Mouse (Mus musculus) left cerebral cortex, adult 8-10 months (tissue): ENCODE results near the gene Mthfd1l. TPM values are rescaled to one million over a fixed set of nuclear protein-coding genes. Genes with fewer than 3 reads are reported as not detected.
A peak's percentile ranks its signal among the peaks of the same experiment; 100 is the strongest.

ENCODE experiments used
- DNase-seq, 2 experiments: peaks; one replicate each; pipeline ENCODE4 v3.0.0; 2022; ENCODE audit warnings: low spot score in 2 of 2
- total RNA-seq, 4 experiments: library from RNA; stranded (reverse); gene quantifications; 2 replicates each; pipeline ENCODE4 v1.2.4; 2022

Gene Mthfd1l
- total RNA-seq, 4 experiments from 2014 or later, result 10.7 to 14.4 (median 12.5) TPM

GRCm38 (mm10) chr10:3976623-3977010, 3.7 kb downstream of the Mthfd1l start:
- no peak for DNase-seq

- DNase-seq, result no peak
Measured at GRCm38 (mm10) chr10:3978326-3978725, 5.4 kb downstream of the Mthfd1l start.

DNA sequence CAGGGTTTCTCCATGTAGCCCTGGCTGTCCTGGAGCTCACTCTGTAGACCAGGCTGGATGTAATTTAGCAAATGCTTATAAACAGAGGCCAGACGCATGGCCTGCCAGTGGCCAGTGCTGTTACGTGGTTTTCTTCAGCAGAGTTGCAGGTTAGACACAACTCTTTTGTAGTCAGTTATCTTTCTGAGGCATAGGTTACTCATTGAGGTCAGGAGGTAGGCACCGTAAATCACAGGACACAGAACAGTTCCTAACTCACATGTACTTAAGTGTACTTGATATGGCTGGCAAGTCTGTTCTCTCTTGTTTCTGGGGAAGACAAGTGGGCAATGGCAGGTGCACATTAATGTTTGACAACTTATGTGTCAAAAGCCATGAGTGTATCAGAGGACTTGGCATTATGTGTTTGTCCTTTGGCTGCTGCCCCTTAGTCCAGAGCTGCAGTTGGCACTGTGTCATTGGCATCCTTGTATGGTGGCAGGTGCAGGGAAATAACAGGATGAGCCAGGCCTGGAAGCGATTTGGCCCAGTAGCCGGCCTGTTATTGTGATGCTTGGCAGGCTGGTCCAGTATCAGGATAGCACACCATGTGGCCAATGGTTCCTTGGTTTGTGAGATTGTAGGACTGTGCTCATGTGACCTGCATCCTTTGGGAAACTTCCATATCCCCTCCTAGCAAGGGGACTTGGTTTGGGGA, 6.0 kb downstream of the Mthfd1l start:
- no peak for DNase-seq

- DNase-seq, result no peak
Measured at GRCm38 (mm10) chr10:3980231-3980630, 7.3 kb downstream of the Mthfd1l start.

- no peak for DNase-seq
Measured at GRCm38 (mm10) chr10:3990295-3990883, 17.5 kb downstream of the Mthfd1l start.

- DNase-seq, result no peak
Measured at GRCm38 (mm10) chr10:3993365-3994102, 20.6 kb downstream of the Mthfd1l start.

DNA sequence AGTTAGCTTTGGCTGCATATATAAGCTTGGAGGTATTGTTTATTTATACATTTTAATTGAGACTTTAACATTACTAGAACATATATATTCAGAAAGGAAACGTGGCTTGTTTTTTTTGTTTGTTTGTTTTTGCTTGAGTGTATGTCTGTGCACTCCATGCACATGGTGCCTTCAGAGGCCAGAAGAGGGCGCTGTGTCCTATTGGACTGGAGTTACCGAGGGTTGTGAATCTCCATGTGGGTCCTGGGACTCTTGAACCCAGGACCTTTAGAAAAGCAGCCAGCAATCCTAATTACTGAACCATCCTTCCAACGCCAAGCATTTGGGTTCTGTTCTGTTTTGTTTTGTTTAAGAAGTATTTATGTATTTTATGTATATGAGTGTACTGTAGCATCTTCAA, 22.4 kb downstream of the Mthfd1l start:
- DNase-seq, result no peak

- peak; percentile 25 to 29 for DNase-seq
Measured at GRCm38 (mm10) chr10:3996170-3996876, 23.4 kb downstream of the Mthfd1l start.

DNA sequence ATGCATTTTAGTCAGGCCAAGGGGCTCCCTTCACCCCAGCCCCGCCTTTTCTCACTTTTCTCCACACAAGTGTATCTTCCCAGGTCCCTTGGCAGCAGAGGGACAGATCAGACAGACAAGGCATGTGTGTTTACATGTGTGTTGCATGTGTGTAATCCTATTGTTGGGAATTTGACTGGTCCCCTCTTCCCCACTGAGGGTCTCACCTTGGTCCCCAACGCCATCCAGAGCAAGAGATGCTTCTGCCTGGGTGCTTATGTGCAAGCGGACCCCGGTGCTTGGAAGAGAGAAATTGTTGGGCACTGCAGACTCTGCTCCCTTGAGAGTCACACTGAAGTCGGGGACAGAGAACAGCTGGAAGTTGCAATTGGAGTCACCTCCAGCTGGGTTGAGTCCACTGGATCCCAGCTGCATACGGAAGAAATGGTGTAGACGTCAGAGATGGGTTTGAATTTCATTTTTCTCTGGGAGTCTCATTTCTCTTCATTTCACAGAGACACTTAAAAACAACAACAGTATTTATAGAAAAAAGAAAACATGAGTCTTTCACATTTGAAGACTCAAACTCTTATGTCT, 25.0 kb downstream of the Mthfd1l start:
- no peak for DNase-seq

- DNase-seq, result no peak
Measured at GRCm38 (mm10) chr10:4002711-4003110, 29.8 kb downstream of the Mthfd1l start.

DNA sequence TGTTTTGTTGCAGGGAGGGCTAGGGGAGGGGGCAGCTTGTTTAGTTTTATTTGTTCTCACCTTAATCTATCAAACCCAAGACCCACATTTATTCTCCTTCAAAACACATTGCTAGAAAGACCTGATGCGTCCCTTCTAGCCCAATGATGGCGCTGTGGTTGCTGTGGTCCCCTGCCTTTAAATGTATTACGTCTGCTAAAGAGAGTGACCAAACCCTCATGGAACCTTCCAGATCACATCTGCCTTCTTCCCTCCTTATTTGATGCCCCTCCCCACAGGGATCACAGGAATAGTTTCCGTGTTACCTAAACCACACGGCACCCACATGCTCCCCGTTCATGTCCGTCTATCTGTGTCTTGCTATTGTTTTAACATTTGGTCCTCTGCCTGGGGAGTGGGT, 32.3 kb downstream of the Mthfd1l start:
- no peak for DNase-seq

DNA sequence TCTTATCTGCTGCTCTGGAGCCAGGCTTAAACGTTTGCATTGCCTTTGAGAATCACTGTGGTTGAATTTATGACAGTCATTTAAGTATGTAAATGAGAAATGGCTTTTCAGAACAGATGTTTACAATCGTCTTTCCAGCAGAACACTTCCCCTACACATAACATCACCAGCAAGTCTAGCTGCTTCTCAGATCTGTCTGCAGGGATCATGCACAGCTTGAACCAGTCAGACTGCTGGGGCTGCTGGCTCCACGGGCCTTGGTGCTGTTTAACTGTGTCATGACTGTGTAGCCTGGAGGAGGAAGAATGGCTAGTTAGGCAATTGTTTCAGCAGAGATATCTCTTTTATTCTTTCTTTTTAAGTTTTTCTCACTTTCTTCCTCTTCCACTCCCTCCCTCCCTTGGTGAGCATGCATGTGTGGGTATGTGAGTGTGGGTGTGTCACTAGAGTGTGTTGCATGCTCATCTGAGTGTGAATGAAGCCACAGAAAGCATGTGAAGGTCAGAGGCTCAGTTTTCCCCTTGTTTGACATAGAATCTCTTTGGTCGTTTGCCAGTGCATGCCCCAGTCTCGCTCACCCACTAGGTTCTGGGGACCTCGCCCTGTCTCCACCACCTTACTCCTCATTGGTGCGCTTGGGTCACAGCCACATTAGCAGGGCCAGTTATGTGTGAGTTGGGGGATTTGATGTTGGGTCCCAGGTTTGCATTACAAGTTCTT, 33.5 kb downstream of the Mthfd1l start:
- no peak for DNase-seq

DNA sequence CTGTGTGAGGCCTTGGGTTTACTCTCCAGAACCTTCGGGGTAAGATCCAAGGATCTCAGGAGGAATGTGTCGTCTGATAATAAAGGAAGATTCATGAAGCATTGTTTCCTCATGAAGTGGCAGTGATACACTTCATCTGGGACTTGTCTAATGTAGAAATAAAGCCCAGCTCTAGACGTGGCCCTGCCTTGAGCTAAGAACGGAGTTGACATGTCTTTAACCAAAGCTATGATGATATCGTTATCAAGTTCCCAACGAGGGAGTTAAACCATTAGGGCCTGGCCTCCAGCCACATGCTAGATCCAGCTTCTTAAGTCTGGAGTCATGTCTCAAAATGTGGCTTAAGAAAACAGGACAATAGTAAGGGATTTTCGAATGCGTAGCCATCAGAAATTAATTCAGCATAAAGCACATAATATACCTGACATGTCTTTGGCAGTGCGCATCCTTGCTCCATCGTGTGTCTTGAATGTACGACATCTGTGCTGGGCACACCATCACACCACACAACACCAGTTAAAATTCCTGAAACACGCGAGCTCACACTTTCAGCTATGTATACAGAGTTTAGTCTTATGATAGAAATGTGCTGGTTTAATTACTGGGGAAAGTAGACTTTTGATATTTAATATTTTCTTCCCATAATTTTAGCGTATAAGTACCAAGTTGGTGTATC, 49.8 kb downstream of the Mthfd1l start:
- no peak for DNase-seq

GRCm38 (mm10) chr10:4026616-4027015, 53.7 kb downstream of the Mthfd1l start:
- no peak for DNase-seq

DNA sequence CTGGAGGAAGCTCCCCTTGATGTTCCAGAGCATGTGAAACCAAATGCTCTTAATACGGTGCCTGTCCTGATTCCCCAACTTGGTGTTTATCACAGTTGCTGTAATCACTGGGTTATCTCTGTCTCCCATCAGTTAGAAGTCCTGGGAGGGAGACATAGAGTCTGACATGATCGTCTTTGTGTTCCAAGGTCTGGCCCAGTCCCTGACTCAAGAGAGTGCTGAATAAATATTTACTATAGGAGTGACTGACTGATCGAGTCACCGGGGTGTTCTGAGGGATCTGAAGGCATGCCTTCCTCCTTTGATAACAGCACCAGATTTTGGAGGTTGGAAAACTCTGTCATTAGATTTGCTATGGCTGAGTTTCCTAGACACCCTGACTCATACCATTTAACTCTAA, 54.5 kb downstream of the Mthfd1l start:
- no peak for DNase-seq

GRCm38 (mm10) chr10:4028851-4029442, 56.0 kb downstream of the Mthfd1l start:
- no peak for DNase-seq

DNA sequence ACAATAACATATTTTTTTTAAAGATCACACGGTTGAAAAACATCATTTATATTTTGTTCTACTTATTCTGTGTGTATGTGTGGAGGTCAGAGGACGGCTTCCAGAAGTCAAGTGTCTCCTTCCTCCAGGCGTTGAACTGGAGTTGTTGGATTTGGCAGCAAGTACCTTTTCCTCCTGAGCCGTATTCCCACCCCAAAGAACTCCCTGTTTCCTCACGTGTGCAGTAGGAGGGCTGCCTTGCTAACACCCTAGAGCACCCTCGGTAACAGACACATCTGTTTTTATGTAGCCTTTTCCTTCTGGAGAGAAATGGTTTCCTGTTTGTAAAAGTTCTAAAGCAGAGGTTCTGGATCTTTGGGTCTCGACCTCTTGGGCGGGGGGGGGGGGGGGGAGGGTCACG, 60.8 kb downstream of the Mthfd1l start:
- no peak for DNase-seq

- DNase-seq, result no peak
Measured at GRCm38 (mm10) chr10:4036476-4036875, 63.6 kb downstream of the Mthfd1l start.

DNA sequence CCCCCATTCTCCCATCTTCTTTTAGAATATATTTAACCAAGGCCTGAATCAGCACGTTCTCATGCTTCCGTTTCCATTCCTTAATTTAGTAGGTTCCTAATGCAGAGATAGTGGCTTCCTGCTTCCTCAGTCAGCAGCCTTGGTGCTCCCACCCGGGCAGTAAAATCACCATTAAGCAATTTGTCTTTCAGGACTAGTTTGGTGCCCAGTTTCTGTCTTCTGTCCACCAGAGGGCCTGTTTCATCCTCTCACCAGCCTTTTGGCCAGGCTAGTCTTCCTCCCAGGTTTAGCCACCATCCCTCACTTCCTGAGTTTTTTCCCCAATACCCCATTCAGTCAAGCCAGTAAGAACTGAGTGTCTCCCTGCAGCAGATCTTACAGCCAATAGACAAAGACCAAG, 64.1 kb downstream of the Mthfd1l start:
- no peak for DNase-seq

DNA sequence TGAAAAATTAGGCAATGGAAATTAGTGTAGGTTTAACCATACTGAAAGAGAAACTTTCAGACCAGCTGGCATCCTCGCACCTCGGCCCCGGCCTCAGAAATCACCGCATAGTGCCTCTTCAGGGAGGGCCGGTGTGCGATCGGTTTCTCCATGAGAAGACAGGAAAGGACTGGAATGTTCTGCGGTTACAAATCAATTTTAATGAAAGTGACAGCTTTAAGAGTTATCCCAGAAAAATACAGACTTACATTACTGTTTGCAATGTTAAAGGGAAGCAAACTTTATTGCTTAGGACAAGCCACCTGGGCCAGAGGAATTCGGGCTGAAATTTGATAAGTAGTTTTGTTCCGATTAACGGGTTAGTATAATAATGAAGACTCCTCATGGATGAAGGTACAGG, 65.7 kb downstream of the Mthfd1l start:
- no peak for DNase-seq
